ENCODE assay signal across 12 mouse cellular contexts in genomic region chr13:60086657-60087056, GRCm38 (mm10).
DNase-seq lines count a peak whose midpoint lies in the region; ATAC-seq and TF ChIP-seq lines count a peak whose summit lies in the region.
"Had no signal": no experiment of that assay in that cellular context is flagged by ENCODE, and none has a peak within 500 bp of the region (broad histone marks: within the 10 kb centered on the region; RNA-seq: fewer than 3 reads in every experiment).

No protein-coding gene starts in this region.

- ATAC-seq in embryonic facial prominence, embryonic 14.5 days (ENCODE audit: low read depth), result no peak
- peak; percentile 55 for ATAC-seq in lung, postnatal 0 days
- ATAC-seq: liver, postnatal 0 days had no signal

- no peaks in the 10 kb centered on the region for H3K9me3 ChIP-seq in embryonic facial prominence, embryonic 14.5 days (ENCODE audit: control insufficient read depth, low read length)
- H3K9me3 ChIP-seq in embryonic facial prominence, embryonic 10.5 days, result no peaks in the 10 kb centered on the region; the same call in 1 of the 2 replicates
- H3K9me3 ChIP-seq in lung, postnatal 0 days (ENCODE audit: low read length), result no peaks in the 10 kb centered on the region

- WGBS in embryonic facial prominence, embryonic 14.5 days, result 72% methylated on average over 8 of the region's 8 CpGs
- 91% methylated on average over 8 of the region's 8 CpGs for WGBS in embryonic facial prominence, embryonic 10.5 days
- WGBS in lung, postnatal 0 days, result 65% methylated on average over 8 of the region's 8 CpGs

- no peak for TF ChIP-seq CTCF in lung, postnatal 0 days (IDR thresholded peaks at IDR 0.05)

- peak; percentile 24 for DNase-seq in embryonic facial prominence, embryonic 14.5 days (ENCODE audit: low spot score)
- DNase-seq in embryonic facial prominence, embryonic 10.5 days (ENCODE audit: low spot score), result no peak
- DNase-seq in layer of hippocampus, postnatal 14 days (ENCODE audit: low spot score in 2 of 2), result peak; percentile 18 to 24
- DNase-seq in layer of hippocampus, postnatal 25 days (ENCODE audit: extremely low spot score in 1 of 2, low spot score in 1 of 2), result no peak
- DNase-seq in gastrocnemius, postnatal 10 days, result peak; percentile 57
- DNase-seq in lung, postnatal 0 days (ENCODE audit: low spot score), result peak; percentile 40
- no peak for DNase-seq in testis, postnatal 10 days (ENCODE audit: low spot score)
- DNase-seq in retina, postnatal 1 day, result no peak
- DNase-seq: adrenal gland, postnatal 10 days; cerebellum, postnatal 25 days; liver, postnatal 0 days had no signal

- no peak overlapping the region for H3K4me3 ChIP-seq in embryonic facial prominence, embryonic 14.5 days (ENCODE audit: low read depth, low read length)
- H3K4me3 ChIP-seq in embryonic facial prominence, embryonic 10.5 days, result no peak overlapping the region
- no peak overlapping the region for H3K4me3 ChIP-seq in lung, postnatal 0 days (ENCODE audit: low read depth, low read length)
- H3K4me3 ChIP-seq: hindbrain, embryonic 12.5 days had no signal

- no peak for TF ChIP-seq EP300 in lung, postnatal 0 days (IDR thresholded peaks at IDR 0.05)

- peaks cover 5% of the 10 kb centered on the region; the same call in 1 of the 2 replicates for H3K4me1 ChIP-seq in embryonic facial prominence, embryonic 14.5 days (ENCODE audit: control insufficient read depth, insufficient read depth, low read length)
- H3K4me1 ChIP-seq in embryonic facial prominence, embryonic 10.5 days, result peaks cover 25% of the 10 kb centered on the region
- H3K4me1 ChIP-seq in lung, postnatal 0 days (ENCODE audit: insufficient read depth, low read depth, low read length), result no peaks in the 10 kb centered on the region

- no peak overlapping the region for H3K27ac ChIP-seq in embryonic facial prominence, embryonic 14.5 days (replicated peaks; ENCODE audit: low read depth, low read length)
- no peak overlapping the region for H3K27ac ChIP-seq in embryonic facial prominence, embryonic 10.5 days (replicated peaks)
- H3K27ac ChIP-seq in lung, postnatal 0 days (ENCODE audit: low read length), result no peak overlapping the region
- H3K27ac ChIP-seq: hindbrain, embryonic 12.5 days had no signal

- H3K4me2 ChIP-seq in embryonic facial prominence, embryonic 14.5 days (ENCODE audit: low read depth, low read length), result no peak overlapping the region
- H3K4me2 ChIP-seq in lung, postnatal 0 days (replicated peaks; ENCODE audit: low read depth, low read length), result no peak overlapping the region
- H3K4me2 ChIP-seq: hindbrain, embryonic 12.5 days had no signal

- H3K27me3 ChIP-seq in embryonic facial prominence, embryonic 14.5 days (replicated peaks; ENCODE audit: control insufficient read depth, insufficient read depth, low read length), result no peaks in the 10 kb centered on the region
- 0 out of 2 replicates have a peak, but pooled peaks cover 3% of the 10 kb centered on the region for H3K27me3 ChIP-seq in embryonic facial prominence, embryonic 10.5 days (replicated peaks; ENCODE audit: low read depth, poor library complexity, severe bottlenecking)
- H3K27me3 ChIP-seq in lung, postnatal 0 days (replicated peaks; ENCODE audit: insufficient read depth, low read length), result no peaks in the 10 kb centered on the region

- no peak overlapping the region for H3K9ac ChIP-seq in embryonic facial prominence, embryonic 14.5 days (ENCODE audit: low read depth, low read length)
- no peak overlapping the region for H3K9ac ChIP-seq in lung, postnatal 0 days (replicated peaks; ENCODE audit: low read depth)
- H3K9ac ChIP-seq: hindbrain, embryonic 12.5 days; liver, postnatal 0 days had no signal

- no peaks in the 10 kb centered on the region for H3K36me3 ChIP-seq in embryonic facial prominence, embryonic 14.5 days (ENCODE audit: control insufficient read depth, insufficient read depth, low read length)
- H3K36me3 ChIP-seq in embryonic facial prominence, embryonic 10.5 days (replicated peaks), result no peaks in the 10 kb centered on the region
- H3K36me3 ChIP-seq in lung, postnatal 0 days (ENCODE audit: insufficient read depth, low read length), result no peaks in the 10 kb centered on the region
- H3K36me3 ChIP-seq: hindbrain, embryonic 12.5 days had no signal

Comparison
In these comparisons a context has a peak if more than half of its experiments do, and no peak if none do; other contexts are left out.
1. DNase-seq: peak in embryonic facial prominence, embryonic 14.5 days (single experiment), layer of hippocampus, postnatal 14 days (2 of 2), gastrocnemius, postnatal 10 days (single experiment) and lung, postnatal 0 days (single experiment); none in embryonic facial prominence, embryonic 10.5 days (single experiment), layer of hippocampus, postnatal 25 days (0 of 2), testis, postnatal 10 days (single experiment) and retina, postnatal 1 day (single experiment).